1 mouse cellular context compared by ENCODE assay signal in genomic region chr11:120707969-120708368, GRCm38 (mm10).
TF ChIP-seq lines count a peak whose summit lies in the region.

No protein-coding gene starts in this region.

TF ChIP-seq in CH12.LX, 34 proteins besides CTCF, POLR2A, EP300 and RAD21 (continued from another document):
- TF ChIP-seq NELFE (IDR thresholded peaks at IDR 0.05; ENCODE audit: low read depth, low read length) = no peak
- TF ChIP-seq HCFC1 (IDR thresholded peaks at IDR 0.05; ENCODE audit: low read depth, low read length) = no peak
- no peak for TF ChIP-seq GABPA (IDR thresholded peaks at IDR 0.05; ENCODE audit: insufficient replicate concordance, low read depth, low read length)
- TF ChIP-seq USF2 (conservative IDR thresholded peaks at IDR 0.05; ENCODE audit: low read depth, low read length) = no peak
- no peak for TF ChIP-seq POLR2AphosphoS2 (IDR thresholded peaks at IDR 0.05; ENCODE audit: low read depth, low read length)
- TF ChIP-seq PAX5 (IDR thresholded peaks at IDR 0.05; ENCODE audit: low read length) = no peak
- TF ChIP-seq SIN3A (IDR thresholded peaks at IDR 0.05; ENCODE audit: low read length) = no peak
- no peak for TF ChIP-seq JUND (conservative IDR thresholded peaks at IDR 0.05; ENCODE audit: low read depth, low read length)
- TF ChIP-seq CHD2 (IDR thresholded peaks at IDR 0.05; ENCODE audit: low read length) = no peak
- no peak for TF ChIP-seq UBTF (IDR thresholded peaks at IDR 0.05; ENCODE audit: low read depth, low read length)
- TF ChIP-seq KAT2A (IDR thresholded peaks at IDR 0.05; ENCODE audit: insufficient replicate concordance, low read length) = no peak
